Mouse (Mus musculus) heart, embryonic 16.5 days (tissue): ENCODE results near the gene Slc7a6. TPM values are rescaled to one million over a fixed set of nuclear protein-coding genes. Genes with fewer than 3 reads are reported as not detected.
A peak's percentile ranks its signal among the peaks of the same experiment; 100 is the strongest.

Source experiments
- ATAC-seq: fragments of 200-750 bp; cut with Nextera tagmentation; replicated peaks from 2 replicates; pipeline ENCODE4 v1.8.0; 2017; ENCODE audit warnings: moderate number of reproducible peaks; ENCODE audit not compliant: insufficient read depth, low FRiP score; ENCODE audit errors: extremely low read depth
- H3K27ac ChIP-seq: fragments of 300-500 bp; sonication (generic); 2 replicates; pipeline ENCODE4 v1.5.1; 2014; ENCODE audit warnings: mild to moderate bottlenecking, low read length, control low read depth, moderate library complexity
- H3K27me3 ChIP-seq: fragments of 300-500 bp; sonication (generic); 2 replicates; pipeline ENCODE4 v1.6.1; 2014; ENCODE audit warnings: low read length, mixed read lengths; ENCODE audit not compliant: control insufficient read depth, insufficient read depth
- H3K36me3 ChIP-seq: fragments of 300-500 bp; sonication (generic); 2 replicates; pipeline ENCODE4 v1.6.1; 2014; ENCODE audit not compliant: control insufficient read depth, insufficient read depth
- H3K4me1 ChIP-seq: fragments of 300-500 bp; sonication (generic); 2 replicates; pipeline ENCODE4 v1.6.1; 2014; ENCODE audit warnings: low read length, mixed read lengths; ENCODE audit not compliant: control insufficient read depth, insufficient read depth
- H3K4me2 ChIP-seq: fragments of 300-500 bp; sonication (generic); 2 replicates; pipeline ENCODE4 v1.6.1; 2014; ENCODE audit warnings: low read depth, mild to moderate bottlenecking, control low read depth, low read length
- H3K4me3 ChIP-seq: fragments of 300-500 bp; sonication (generic); 2 replicates; pipeline ENCODE4 v1.5.1; 2014; ENCODE audit warnings: mild to moderate bottlenecking, control low read depth, low read length
- H3K9ac ChIP-seq: fragments of 300-500 bp; sonication (generic); 2 replicates; pipeline ENCODE4 v1.6.1; 2014; ENCODE audit warnings: low read length, control low read depth
- H3K9me3 ChIP-seq: fragments of 300-500 bp; sonication (generic); replicated peaks from 2 replicates; pipeline ENCODE4 v1.6.1; 2016; ENCODE audit warnings: low read length; ENCODE audit not compliant: control insufficient read depth
- WGBS: fragments of 180-500 bp; shearing (Covaris S2); extraction: QIAGEN DNeasy Blood & Tissue Kit; methylation state at CpG from one replicate; pipeline ENCODE4 v1.1.7; 2014; 5-methylcytosine and 5-hydroxymethylcytosine counted together
- polyA plus RNA-seq: library from polyadenylated mRNA; unstranded; fragments of >200 nt; fragmentation: Nextera tagmentation; extraction: Ambion mirVana; gene quantifications from 2 replicates; pipeline ENCODE4 v1.2.1, GENCODE M21; 2015

Gene Slc7a6
- polyA plus RNA-seq, 1 experiment from 2014 or later, result 21.1 TPM

DNA sequence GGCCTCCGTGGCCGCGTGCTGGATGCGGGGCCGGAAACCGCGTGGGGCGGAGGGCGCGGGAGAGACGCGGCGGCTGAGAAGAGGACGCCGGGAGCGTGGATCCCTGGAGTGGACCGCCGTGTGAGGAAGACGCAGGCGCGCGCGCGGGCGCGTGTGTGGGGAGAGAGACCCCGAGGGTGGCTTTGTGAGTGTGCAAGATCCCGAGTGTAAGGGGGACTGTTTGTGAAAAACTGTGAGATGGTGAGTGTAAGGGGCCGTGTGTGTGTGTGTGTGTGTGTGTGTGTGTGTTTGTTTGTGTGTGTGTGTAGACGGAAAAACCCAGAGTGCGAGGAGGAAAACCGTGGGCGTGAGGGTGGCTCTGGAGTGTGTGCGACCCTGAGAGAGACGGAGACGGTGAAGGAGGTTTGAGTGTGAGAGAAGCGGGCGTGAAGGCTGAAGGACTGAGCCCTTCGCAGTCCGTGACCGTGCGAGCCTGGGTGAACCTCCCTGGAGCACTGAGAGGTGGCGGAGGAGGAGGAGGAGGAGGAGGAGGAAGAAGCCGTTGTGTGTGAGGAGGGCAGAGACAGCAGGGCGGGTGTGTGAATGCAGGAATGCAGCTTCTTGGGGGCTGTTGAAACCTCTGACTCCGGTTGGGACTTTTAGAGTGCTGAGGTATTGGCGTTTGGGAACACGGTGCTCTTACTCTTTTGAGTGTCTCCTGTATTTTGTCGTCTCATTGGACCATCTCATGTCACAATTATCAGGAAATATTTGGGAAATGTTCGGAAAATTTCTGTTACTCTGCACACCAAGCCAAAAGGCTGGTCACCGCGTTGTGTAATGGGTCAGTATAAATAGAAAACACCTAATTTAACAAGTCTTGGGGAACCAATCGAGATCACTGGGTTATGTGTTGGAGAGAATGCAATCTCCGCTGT, 618 bp downstream of the Slc7a6 start:
- Histone ChIP-seq H3K4me2 (peak overlapping the region; percentile 85), H3K9me3 (no peaks in the 10 kb centered on the region), H3K4me1 (peaks cover 16% of the 10 kb centered on the region), H3K9ac (peak overlapping the region; percentile 89), H3K4me3 (peak overlapping the region; percentile 94), H3K27me3 (no peaks in the 10 kb centered on the region), H3K36me3 (no peaks in the 10 kb centered on the region), H3K27ac (peak overlapping the region; percentile 74)
- ATAC-seq, result peak; percentile 57
- under 1% methylated on average over 54 of the region's 54 CpGs for WGBS

GRCm38 (mm10) chr8:106169934-106170480, 1.4 kb downstream of the Slc7a6 start:
- H3K9me3 ChIP-seq, result no peaks in the 10 kb centered on the region
- H3K4me2 ChIP-seq, result peak overlapping the region; percentile 85
- peak overlapping the region; percentile 89 for H3K9ac ChIP-seq
- no peak for ATAC-seq
- H3K27ac ChIP-seq, result peak overlapping the region; percentile 74; the same call in 1 of the 2 replicates
- WGBS, result 25% methylated on average over 6 of the region's 6 CpGs
- H3K36me3 ChIP-seq, result no peaks in the 10 kb centered on the region
- peaks cover 16% of the 10 kb centered on the region for H3K4me1 ChIP-seq
- no peaks in the 10 kb centered on the region for H3K27me3 ChIP-seq
- peak overlapping the region; percentile 94 for H3K4me3 ChIP-seq

DNA sequence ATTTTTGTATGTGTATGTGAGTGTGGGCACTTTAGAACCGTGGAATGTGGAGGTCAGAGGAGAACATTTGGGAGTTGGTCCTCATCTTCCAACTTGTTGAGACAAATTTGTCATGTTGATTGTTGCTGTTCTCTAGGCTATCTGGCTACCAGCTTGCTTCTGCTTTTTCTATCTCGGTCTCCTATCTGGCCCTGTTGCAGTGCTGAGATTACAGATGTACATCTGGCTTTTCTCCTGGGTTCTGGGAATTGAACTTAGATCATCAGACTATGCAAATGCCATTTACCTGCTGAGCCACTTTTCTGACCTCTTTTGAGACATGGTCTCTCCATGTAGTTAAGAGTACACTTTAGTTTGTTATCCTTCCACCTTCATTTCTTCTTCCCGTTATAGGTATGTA, 4.9 kb downstream of the Slc7a6 start:
- H3K27ac ChIP-seq, result no peak overlapping the region
- no peak for ATAC-seq
- no peak overlapping the region for H3K4me2 ChIP-seq
- H3K4me3 ChIP-seq, result no peak overlapping the region
- H3K27me3 ChIP-seq, result no peaks in the 10 kb centered on the region
- H3K4me1 ChIP-seq, result peaks cover 7% of the 10 kb centered on the region
- no peaks in the 10 kb centered on the region for H3K36me3 ChIP-seq
- WGBS, result 73% methylated on average over 3 of the region's 3 CpGs
- no peak overlapping the region for H3K9ac ChIP-seq
- H3K9me3 ChIP-seq, result no peaks in the 10 kb centered on the region

DNA sequence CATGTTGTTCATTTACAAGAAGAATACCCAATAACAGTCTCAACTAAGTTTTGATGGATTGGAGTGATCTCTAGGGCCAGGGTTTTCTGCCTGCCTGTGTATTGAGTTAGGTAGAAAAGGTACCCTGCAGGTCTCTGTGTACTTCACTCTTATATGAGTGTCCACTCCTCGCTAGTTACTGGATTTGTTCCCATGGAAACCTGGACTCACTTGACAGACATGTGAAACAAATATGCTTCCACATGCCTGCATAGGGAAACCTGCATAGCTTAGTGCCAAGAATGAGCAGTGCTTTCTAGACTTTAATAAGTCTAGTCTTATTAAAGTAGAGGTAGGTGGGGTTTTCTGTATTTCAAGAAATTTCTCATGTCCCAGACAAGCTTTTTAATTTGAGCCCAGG, 8.2 kb downstream of the Slc7a6 start:
- Histone ChIP-seq H3K4me2 (no peak overlapping the region), H3K9me3 (no peaks in the 10 kb centered on the region), H3K27ac (no peak overlapping the region), H3K27me3 (no peaks in the 10 kb centered on the region), H3K9ac (no peak overlapping the region), H3K4me3 (no peak overlapping the region), H3K36me3 (no peaks in the 10 kb centered on the region), H3K4me1 (peaks cover 2% of the 10 kb centered on the region; the same call in 1 of the 2 replicates)
- no peak for ATAC-seq
- WGBS, result 22% methylated on average over 1 of the region's 1 CpGs

DNA sequence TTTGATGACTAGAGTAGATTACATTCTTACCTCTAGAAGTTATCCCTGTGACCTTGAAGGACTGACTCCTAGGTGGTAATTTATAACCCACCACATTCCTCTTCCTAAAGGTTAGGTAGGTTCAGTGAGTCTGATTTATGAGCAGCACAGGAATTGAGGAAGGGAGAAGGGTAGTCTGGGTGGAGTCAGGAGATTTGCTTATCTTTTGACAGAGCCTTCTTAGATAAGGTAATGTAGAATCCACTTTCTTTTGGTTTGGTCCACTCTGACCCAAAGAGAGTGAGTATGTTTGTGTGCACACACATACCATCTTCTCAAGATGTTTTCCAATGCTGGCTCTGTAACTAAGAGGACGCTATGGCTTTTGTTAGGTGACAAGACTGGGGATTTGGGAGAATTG, 8.9 kb downstream of the Slc7a6 start:
- H3K36me3 ChIP-seq, result no peaks in the 10 kb centered on the region
- no peak overlapping the region for H3K27ac ChIP-seq
- no peaks in the 10 kb centered on the region for H3K9me3 ChIP-seq
- H3K27me3 ChIP-seq, result no peaks in the 10 kb centered on the region
- no peak overlapping the region for H3K4me3 ChIP-seq
- H3K4me1 ChIP-seq, result peaks cover 2% of the 10 kb centered on the region; the same call in 1 of the 2 replicates
- no peak overlapping the region for H3K9ac ChIP-seq
- 61% methylated on average over 1 of the region's 1 CpGs for WGBS
- H3K4me2 ChIP-seq, result no peak overlapping the region
- ATAC-seq, result no peak

DNA sequence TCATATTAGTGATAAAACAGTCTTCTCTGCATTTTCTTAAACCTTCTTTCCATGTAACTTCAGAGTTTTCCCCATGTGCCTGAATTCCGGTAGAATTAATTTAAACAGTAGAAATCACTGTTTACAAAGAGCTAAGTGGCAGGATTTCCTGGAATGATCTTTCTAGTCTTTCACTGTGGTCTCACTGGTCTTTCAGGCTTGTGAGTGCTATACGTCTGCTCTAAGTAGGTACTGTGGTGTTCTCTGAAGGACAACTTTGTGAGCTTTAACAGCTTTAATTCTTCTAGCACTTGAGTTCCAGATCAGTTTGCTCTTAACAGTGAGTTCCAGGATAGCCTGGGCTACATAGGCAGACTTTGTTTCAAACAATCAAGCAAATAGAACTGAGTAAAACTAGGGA, 9.8 kb downstream of the Slc7a6 start:
- Histone ChIP-seq H3K4me1 (peaks cover 2% of the 10 kb centered on the region; the same call in 1 of the 2 replicates), H3K4me2 (no peak overlapping the region), H3K4me3 (no peak overlapping the region), H3K36me3 (no peaks in the 10 kb centered on the region), H3K9ac (no peak overlapping the region), H3K9me3 (no peaks in the 10 kb centered on the region), H3K27ac (no peak overlapping the region), H3K27me3 (no peaks in the 10 kb centered on the region)
- no peak for ATAC-seq
- 61% methylated on average over 2 of the region's 2 CpGs for WGBS

GRCm38 (mm10) chr8:106185628-106186270, 17.1 kb downstream of the Slc7a6 start:
- no peak overlapping the region for H3K27ac ChIP-seq
- H3K9ac ChIP-seq, result no peak overlapping the region
- H3K4me1 ChIP-seq, result no peaks in the 10 kb centered on the region
- no peak overlapping the region for H3K4me2 ChIP-seq
- ATAC-seq, result no peak
- no peaks in the 10 kb centered on the region for H3K27me3 ChIP-seq
- no peaks in the 10 kb centered on the region for H3K9me3 ChIP-seq
- H3K36me3 ChIP-seq, result peaks cover 10% of the 10 kb centered on the region; the same call in 1 of the 2 replicates
- WGBS, result 87% methylated on average over 8 of the region's 8 CpGs
- H3K4me3 ChIP-seq, result no peak overlapping the region

GRCm38 (mm10) chr8:106186394-106186793, 17.7 kb downstream of the Slc7a6 start:
- Histone ChIP-seq H3K36me3 (peaks cover 10% of the 10 kb centered on the region; the same call in 1 of the 2 replicates), H3K27ac (no peak overlapping the region), H3K4me2 (no peak overlapping the region), H3K4me3 (no peak overlapping the region), H3K27me3 (no peaks in the 10 kb centered on the region), H3K9me3 (no peaks in the 10 kb centered on the region), H3K4me1 (no peaks in the 10 kb centered on the region), H3K9ac (no peak overlapping the region)
- 90% methylated on average over 3 of the region's 3 CpGs for WGBS
- no peak for ATAC-seq

- 88% methylated on average over 4 of the region's 4 CpGs for WGBS
- H3K4me2 ChIP-seq, result no peak overlapping the region
- peaks cover 18% of the 10 kb centered on the region for H3K36me3 ChIP-seq
- no peak overlapping the region for H3K9ac ChIP-seq
- H3K4me1 ChIP-seq, result no peaks in the 10 kb centered on the region
- ATAC-seq, result no peak
- no peak overlapping the region for H3K4me3 ChIP-seq
- no peak overlapping the region for H3K27ac ChIP-seq
- no peaks in the 10 kb centered on the region for H3K9me3 ChIP-seq
- no peaks in the 10 kb centered on the region for H3K27me3 ChIP-seq
These were observed 20.5 kb downstream of the Slc7a6 start for GRCm38 (mm10) chr8:106189162-106189561.
